Mouse (Mus musculus) C3H10T1/2 (cell line): Measurements from ENCODE around the gene Olfr763. TPM values are rescaled to one million over a fixed set of nuclear protein-coding genes. Genes with fewer than 3 reads are reported as not detected.

Source experiments
- polyA plus RNA-seq, 2 experiments: library from polyadenylated mRNA; unstranded; fragments of >200 nt; fragmentation: generic; extraction: Trizol; gene quantifications; one replicate each; pipeline ENCODE4 v1.2.1; 2012; ENCODE audit warnings: missing spikeins in 2 of 2

Olfr763 gene
- polyA plus RNA-seq: not detected

DNA sequence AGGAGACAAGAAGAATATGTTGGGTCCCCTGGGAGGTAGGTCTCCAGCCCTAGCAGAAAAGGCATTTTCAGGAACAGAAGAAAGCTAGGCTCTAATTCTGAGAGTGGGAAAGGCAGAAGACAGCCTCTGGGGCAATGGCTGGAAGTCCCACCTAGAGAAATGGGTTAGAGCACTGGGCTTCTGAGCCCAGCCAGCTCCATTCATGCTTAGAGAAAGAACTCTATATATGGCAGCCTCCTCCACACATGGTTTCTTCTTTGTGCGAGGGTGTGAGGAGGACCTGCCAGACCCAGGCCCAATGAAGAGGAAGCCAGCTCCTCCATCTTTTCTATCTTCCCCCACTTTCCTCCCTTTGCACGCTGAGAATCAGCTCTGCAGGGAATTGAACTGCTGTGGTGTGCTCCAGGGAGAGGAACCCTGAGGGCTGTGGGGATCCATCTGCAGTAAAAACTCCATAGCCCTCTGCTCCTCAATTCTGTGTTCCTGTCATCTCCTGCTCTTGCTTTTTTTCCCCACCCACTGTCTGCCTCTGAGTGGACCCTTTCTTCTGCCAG lies at the start of gene Olfr763:
Gene Olfr763 (plus strand): TSS at position 504 of the 554 bp plus-strand sequence.

DNA sequence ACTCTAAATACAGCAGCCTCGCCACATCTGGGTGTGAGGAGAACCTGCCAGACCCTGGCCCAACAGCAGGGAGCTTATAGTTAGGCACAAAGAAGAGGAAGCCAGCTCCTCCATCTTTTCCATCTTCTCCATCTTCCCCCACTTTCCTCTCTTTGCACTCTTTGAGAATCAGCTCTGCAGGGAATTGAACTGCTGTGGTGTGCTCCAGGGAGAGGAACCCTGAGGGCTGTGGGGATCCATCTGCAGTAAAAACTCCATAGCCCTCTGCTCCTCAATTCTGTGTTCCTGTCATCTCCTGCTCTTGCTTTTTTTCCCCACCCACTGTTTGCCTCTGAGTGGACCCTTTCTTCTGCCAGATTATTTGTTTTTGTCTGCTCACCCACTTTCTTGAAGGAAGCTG lies 21.5 kb upstream of the Olfr763 start, which contains the start of gene Olfr9:
Gene Olfr9 (plus strand): TSS at position 301 of the 400 bp plus-strand sequence.

DNA sequence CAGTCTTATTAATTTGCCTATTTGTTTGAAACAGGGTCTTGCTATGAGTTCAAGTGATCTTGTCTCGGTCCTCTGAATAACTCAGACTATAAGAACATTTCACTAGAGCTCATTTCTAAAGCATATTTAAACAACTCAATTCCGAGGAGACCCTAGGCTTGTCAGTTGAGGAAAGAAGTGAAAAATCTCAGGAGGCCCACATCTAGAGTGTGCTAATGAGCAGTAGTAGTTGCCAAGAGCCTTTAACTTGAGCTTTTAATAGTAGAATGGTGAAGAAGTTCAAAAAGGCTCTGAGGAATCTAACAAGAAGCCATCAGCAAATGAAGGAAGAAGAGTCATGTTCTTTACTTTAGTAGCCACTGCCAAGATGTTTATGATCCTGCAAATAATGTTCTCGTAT lies 29.2 kb downstream of the Olfr763 start, which contains the start of gene Olfr764-ps1:
Gene Olfr764-ps1 (minus strand): TSS at position 101 of the 400 bp plus-strand sequence.

DNA sequence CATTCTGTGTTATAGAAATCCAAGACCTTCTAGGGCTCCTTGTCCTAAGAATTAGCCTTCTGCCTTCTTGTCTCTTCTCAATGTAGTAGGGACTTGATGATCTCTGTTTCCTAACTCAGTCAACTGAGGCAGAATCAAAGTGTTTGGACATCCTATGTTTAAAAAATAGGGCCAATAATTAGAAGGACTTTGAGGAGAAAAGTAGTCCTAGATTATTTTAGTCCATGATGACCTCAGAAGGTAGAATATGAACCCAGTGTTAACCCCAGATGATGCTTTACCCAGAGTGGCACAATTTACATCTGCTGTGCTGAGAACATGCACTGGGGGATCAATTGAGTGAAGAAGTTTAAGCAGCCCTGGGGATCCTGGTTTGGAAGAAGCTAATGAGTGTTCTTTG lies 39.3 kb downstream of the Olfr763 start, which contains the start of gene Olfr765:
Gene Olfr765 (minus strand): TSS at position 101 of the 400 bp plus-strand sequence.

Other genes with a start within 250 kb of the Olfr763 start
- gene Mmp19, start 219.9 kb upstream of the Olfr763 start, polyA plus RNA-seq: 10 to 100 TPM in 1 of 2 experiments, under 1 TPM in 1; 0.77 to 12.4 TPM
- 10 to 100 TPM; 10.1 to 48.8 TPM for gene Dnajc14, start 206.7 kb upstream of the Olfr763 start, polyA plus RNA-seq
- 10 to 100 TPM; 14.8 to 25.5 TPM for gene Tmem198b, start 206.4 kb upstream of the Olfr763 start, polyA plus RNA-seq
- 10 to 100 TPM in 1 of 2 experiments, 1 to 10 TPM in 1; 4.9 to 44.4 TPM for gene Sarnp, start 193.5 kb upstream of the Olfr763 start, polyA plus RNA-seq
- gene Ormdl2, start 189.1 kb upstream of the Olfr763 start, polyA plus RNA-seq: 10 to 100 TPM; 27.5 to 30.0 TPM
- gene Gdf11, start 119.1 kb upstream of the Olfr763 start, polyA plus RNA-seq: 10 to 100 TPM in 1 of 2 experiments, 1 to 10 TPM in 1; 4.7 to 18.4 TPM
- 1,000 to 10,000 TPM; 1,350 to 2,032 TPM for gene Cd63, start 109.8 kb upstream of the Olfr763 start, polyA plus RNA-seq
- gene Rdh5, start 87.9 kb upstream of the Olfr763 start, polyA plus RNA-seq: 10 to 100 TPM in 1 of 2 experiments, 1 to 10 TPM in 1; 6.5 to 25.9 TPM
- gene Bloc1s1, start 86.8 kb upstream of the Olfr763 start, polyA plus RNA-seq: 100 to 1,000 TPM; 303 to 605 TPM
- 1 to 10 TPM; 1.4 to 1.7 TPM for gene Itga7, start 77.0 kb upstream of the Olfr763 start, polyA plus RNA-seq
- gene Mettl7b, start 49.8 kb upstream of the Olfr763 start, polyA plus RNA-seq: under 1 TPM in 1 of 2 experiments, not detected in 1; 0.59 TPM
- gene Olfr9, start 21.4 kb upstream of the Olfr763 start, polyA plus RNA-seq: not detected
- gene Olfr764-ps1, start 29.1 kb downstream of the Olfr763 start, polyA plus RNA-seq: not detected
- not detected for gene Olfr765, start 39.2 kb downstream of the Olfr763 start, polyA plus RNA-seq
- gene Olfr766-ps1, start 58.2 kb downstream of the Olfr763 start, polyA plus RNA-seq: not detected
- not detected for gene Olfr767, start 72.1 kb downstream of the Olfr763 start, polyA plus RNA-seq
- not detected for gene Olfr768, start 88.6 kb downstream of the Olfr763 start, polyA plus RNA-seq
- not detected for gene Olfr769, start 107.1 kb downstream of the Olfr763 start, polyA plus RNA-seq
- not detected for gene Olfr770, start 128.2 kb downstream of the Olfr763 start, polyA plus RNA-seq
- gene Olfr771, start 154.0 kb downstream of the Olfr763 start, polyA plus RNA-seq: not detected
- not detected for gene Olfr772, start 167.1 kb downstream of the Olfr763 start, polyA plus RNA-seq
- not detected for gene Olfr773, start 176.6 kb downstream of the Olfr763 start, polyA plus RNA-seq
- not detected for gene Olfr774, start 225.4 kb downstream of the Olfr763 start, polyA plus RNA-seq
- gene Olfr775, start 237.6 kb downstream of the Olfr763 start, polyA plus RNA-seq: not detected
- gene Olfr776, start 248.3 kb downstream of the Olfr763 start, polyA plus RNA-seq: not detected